Mouse (Mus musculus) stomach, postnatal 0 days (tissue): ENCODE measurements around the gene Tenm3. TPM values are rescaled to one million over a fixed set of nuclear protein-coding genes. Genes with fewer than 3 reads are reported as not detected.

ENCODE experiments used
- ATAC-seq: fragments of 200-750 bp; cut with Nextera tagmentation; 2 replicates; pipeline ENCODE4 v1.8.0; 2017; ENCODE audit not compliant: low FRiP score, low TSS enrichment
- DNase-seq: peaks from one replicate; pipeline ENCODE4 v3.0.0-alpha.2; 2016; ENCODE audit warnings: low spot score
- H3K27ac ChIP-seq: fragments of 300-500 bp; sonication (generic); replicated peaks from 2 replicates; pipeline ENCODE4 v1.5.1; 2014; ENCODE audit warnings: mild to moderate bottlenecking, control low read depth
- H3K27me3 ChIP-seq: fragments of 300-500 bp; sonication (generic); 2 replicates; pipeline ENCODE4 v1.6.1; 2014; ENCODE audit warnings: low read length; ENCODE audit not compliant: control insufficient read depth, insufficient read depth
- H3K36me3 ChIP-seq: fragments of 300-500 bp; sonication (generic); 2 replicates; pipeline ENCODE4 v1.6.1; 2014; ENCODE audit warnings: low read length, mixed read lengths; ENCODE audit not compliant: control insufficient read depth, insufficient read depth
- H3K4me1 ChIP-seq: fragments of 300-500 bp; sonication (generic); replicated peaks from 2 replicates; pipeline ENCODE4 v1.6.1; 2014; ENCODE audit warnings: antibody characterized with exemption; ENCODE audit not compliant: control insufficient read depth, insufficient read depth
- H3K4me2 ChIP-seq: fragments of 300-500 bp; sonication (generic); replicated peaks from 2 replicates; pipeline ENCODE4 v1.6.1; 2014; ENCODE audit warnings: low read depth, mild to moderate bottlenecking, control low read depth, moderate library complexity
- H3K4me3 ChIP-seq: fragments of 300-500 bp; sonication (generic); 2 replicates; pipeline ENCODE4 v1.5.1; 2014; ENCODE audit warnings: low read depth, low read length, control low read depth
- H3K9ac ChIP-seq: fragments of 300-500 bp; sonication (generic); 2 replicates; pipeline ENCODE4 v1.6.1; 2014; ENCODE audit warnings: mild to moderate bottlenecking, low read length, control low read depth, mixed read lengths
- H3K9me3 ChIP-seq: fragments of 300-500 bp; sonication (generic); 2 replicates; pipeline ENCODE4 v1.6.1; 2016; ENCODE audit warnings: low read length; ENCODE audit not compliant: control insufficient read depth
- CTCF ChIP-seq: IDR thresholded peaks from 2 replicates; pipeline ENCODE4 v1.5.1; 2016; ENCODE audit warnings: antibody characterized with exemption, low read depth, mild to moderate bottlenecking, moderate library complexity
- EP300 ChIP-seq: optimal IDR thresholded peaks from 2 replicates; pipeline ENCODE3; 2016; ENCODE audit warnings: antibody characterized with exemption
- WGBS: fragments of 180-500 bp; shearing (Covaris S2); extraction: QIAGEN DNeasy Blood & Tissue Kit; methylation state at CpG from one replicate; pipeline ENCODE4 v1.1.7; 2014; 5-methylcytosine and 5-hydroxymethylcytosine counted together
- polyA plus RNA-seq: library from polyadenylated mRNA; unstranded; fragments of >200 nt; fragmentation: Nextera tagmentation; extraction: Ambion mirVana; gene quantifications from 2 replicates; pipeline ENCODE4 v1.2.1, GENCODE M21; 2015

The Tenm3 gene
- polyA plus RNA-seq, 1 experiment from 2014 or later = 4.5 TPM

GRCm38 (mm10) chr8:48380035-48380434 lies 463.7 kb downstream of the Tenm3 start:
- no peak overlapping the region for H3K9ac ChIP-seq
- DNase-seq (no peak), ATAC-seq (no peak)
- H3K4me3 ChIP-seq = no peak overlapping the region
- WGBS = 74% methylated on average over 12 of the region's 12 CpGs
- no peaks in the 10 kb centered on the region for H3K4me1 ChIP-seq
- H3K9me3 ChIP-seq = no peaks in the 10 kb centered on the region
- TF ChIP-seq EP300 (no peak), CTCF (no peak)
- H3K36me3 ChIP-seq = no peaks in the 10 kb centered on the region
- H3K27ac ChIP-seq = no peak overlapping the region
- no peak overlapping the region for H3K4me2 ChIP-seq
- H3K27me3 ChIP-seq = no peaks in the 10 kb centered on the region

- TF ChIP-seq CTCF = no peak
- TF ChIP-seq EP300 = no peak
- H3K4me1 ChIP-seq = no peaks in the 10 kb centered on the region
- ATAC-seq (no peak), DNase-seq (no peak)
- H3K9me3 ChIP-seq = no peaks in the 10 kb centered on the region
- H3K27ac ChIP-seq = no peak overlapping the region
- WGBS = 79% methylated on average over 6 of the region's 6 CpGs
- no peaks in the 10 kb centered on the region for H3K27me3 ChIP-seq
- no peak overlapping the region for H3K4me3 ChIP-seq
- no peaks in the 10 kb centered on the region for H3K36me3 ChIP-seq
- no peak overlapping the region for H3K4me2 ChIP-seq
- H3K9ac ChIP-seq = no peak overlapping the region
These were observed 467.0 kb downstream of the Tenm3 start for GRCm38 (mm10) chr8:48376774-48377173.

- DNase-seq (no peak), ATAC-seq (no peak)
- Histone ChIP-seq H3K4me2 (no peak overlapping the region), H3K4me3 (no peak overlapping the region), H3K27me3 (no peaks in the 10 kb centered on the region), H3K4me1 (no peaks in the 10 kb centered on the region), H3K36me3 (no peaks in the 10 kb centered on the region), H3K9ac (no peak overlapping the region), H3K9me3 (no peaks in the 10 kb centered on the region), H3K27ac (no peak overlapping the region)
- WGBS = 69% methylated on average over 5 of the region's 5 CpGs
- TF ChIP-seq CTCF = no peak
- no peak for TF ChIP-seq EP300
These were observed 468.6 kb downstream of the Tenm3 start for GRCm38 (mm10) chr8:48375183-48375582.

- H3K36me3 ChIP-seq = no peaks in the 10 kb centered on the region
- WGBS = 88% methylated on average over 11 of the region's 11 CpGs
- H3K9ac ChIP-seq = no peak overlapping the region
- no peak overlapping the region for H3K27ac ChIP-seq
- H3K27me3 ChIP-seq = no peaks in the 10 kb centered on the region
- H3K4me1 ChIP-seq = no peaks in the 10 kb centered on the region
- DNase-seq (no peak), ATAC-seq (no peak)
- no peaks in the 10 kb centered on the region for H3K9me3 ChIP-seq
- H3K4me2 ChIP-seq = no peak overlapping the region
- H3K4me3 ChIP-seq = no peak overlapping the region
- TF ChIP-seq CTCF (no peak), EP300 (no peak)
These were observed 470.3 kb downstream of the Tenm3 start for GRCm38 (mm10) chr8:48373404-48373803.

- no peak overlapping the region for H3K9ac ChIP-seq
- no peaks in the 10 kb centered on the region for H3K27me3 ChIP-seq
- no peak for DNase-seq
- no peak overlapping the region for H3K4me2 ChIP-seq
- no peaks in the 10 kb centered on the region for H3K4me1 ChIP-seq
- no peak overlapping the region for H3K27ac ChIP-seq
- TF ChIP-seq CTCF (no peak), EP300 (no peak)
- H3K9me3 ChIP-seq = no peaks in the 10 kb centered on the region
- H3K4me3 ChIP-seq = no peak overlapping the region
- WGBS = 84% methylated on average over 10 of the region's 10 CpGs
- ATAC-seq = no peak
- H3K36me3 ChIP-seq = no peaks in the 10 kb centered on the region
These were observed 476.6 kb downstream of the Tenm3 start for GRCm38 (mm10) chr8:48367164-48367563.

- ATAC-seq = no peak
- no peaks in the 10 kb centered on the region for H3K36me3 ChIP-seq
- no peaks in the 10 kb centered on the region for H3K27me3 ChIP-seq
- no peak overlapping the region for H3K4me3 ChIP-seq
- no peak overlapping the region for H3K27ac ChIP-seq
- H3K9ac ChIP-seq = no peak overlapping the region
- TF ChIP-seq EP300 (no peak), CTCF (no peak)
- no peak overlapping the region for H3K4me2 ChIP-seq
- DNase-seq = no peak
- H3K9me3 ChIP-seq = no peaks in the 10 kb centered on the region
- H3K4me1 ChIP-seq = no peaks in the 10 kb centered on the region
- WGBS = 67% methylated on average over 2 of the region's 2 CpGs
These were observed 486.9 kb downstream of the Tenm3 start for GRCm38 (mm10) chr8:48356849-48357248.
